Mouse (Mus musculus) liver, adult 10 weeks (tissue): ENCODE data around the gene Vmn1r93. TPM values are rescaled to one million over a fixed set of nuclear protein-coding genes. Genes with fewer than 3 reads are reported as not detected.

Source experiments
- polyA plus RNA-seq: library from polyadenylated mRNA; stranded (reverse); fragments of 350-450 nt; fragmentation: Illumina TruSeq; extraction: RNeasy Lipid Tissue Mini Kit (QIAGEN cat#74804); gene quantifications from one replicate; pipeline ENCODE4 v1.2.3, GENCODE M21; 2014; ENCODE audit warnings: low read depth, low replicate concordance

Gene Vmn1r93
- polyA plus RNA-seq: not detected

GRCm38 (mm10) chr7:20138988-20139387 is at the start of gene Vmn1r93:
Gene Vmn1r93 (minus strand): TSS chr7:20139088.

GRCm38 (mm10) chr7:20168277-20168676 is 29.4 kb upstream of the Vmn1r93 start, which contains the start of gene Vmn1r94:
Gene Vmn1r94 (minus strand): TSS chr7:20168377.

GRCm38 (mm10) chr7:20122479-20122878 is 16.4 kb downstream of the Vmn1r93 start, which contains the start of gene Gm16442:
Gene Gm16442 (minus strand): TSS chr7:20122579.

GRCm38 (mm10) chr7:20099380-20099779 is 39.5 kb downstream of the Vmn1r93 start, which contains the start of gene Vmn1r91:
Gene Vmn1r91 (plus strand): TSS chr7:20099680.

Other genes with a start within 250 kb of the Vmn1r93 start
- 7.0 TPM for gene Pvr, start 217.9 kb downstream of the Vmn1r93 start, polyA plus RNA-seq
- gene Igsf23, start 188.3 kb downstream of the Vmn1r93 start, polyA plus RNA-seq: 0.21 TPM
- gene Ceacam20, start 173.7 kb downstream of the Vmn1r93 start, polyA plus RNA-seq: not detected
- gene Nlrp9b, start 147.6 kb downstream of the Vmn1r93 start, polyA plus RNA-seq: not detected
- not detected for gene Vmn1r91, start 39.4 kb downstream of the Vmn1r93 start, polyA plus RNA-seq
- gene Gm16442, start 16.5 kb downstream of the Vmn1r93 start, polyA plus RNA-seq: not detected
- not detected for gene Vmn1r94, start 29.3 kb upstream of the Vmn1r93 start, polyA plus RNA-seq
- gene Vmn1r95, start 54.6 kb upstream of the Vmn1r93 start, polyA plus RNA-seq: not detected
- gene Gm6164, start 66.5 kb upstream of the Vmn1r93 start, polyA plus RNA-seq: not detected
- not detected for gene Gm4498, start 94.7 kb upstream of the Vmn1r93 start, polyA plus RNA-seq
- not detected for gene Gm5890, start 123.7 kb upstream of the Vmn1r93 start, polyA plus RNA-seq
- not detected for gene Gm4133, start 195.0 kb upstream of the Vmn1r93 start, polyA plus RNA-seq
- gene Gm5728, start 236.3 kb upstream of the Vmn1r93 start, polyA plus RNA-seq: not detected